Mouse (Mus musculus): ENCODE measurements around the gene Myo1b. TPM values are rescaled to one million over a fixed set of nuclear protein-coding genes. Genes with fewer than 3 reads are reported as not detected.

The Myo1b gene
- polyA plus RNA-seq, 1 experiment from 2014 or later, result 69.9 TPM

DNA sequence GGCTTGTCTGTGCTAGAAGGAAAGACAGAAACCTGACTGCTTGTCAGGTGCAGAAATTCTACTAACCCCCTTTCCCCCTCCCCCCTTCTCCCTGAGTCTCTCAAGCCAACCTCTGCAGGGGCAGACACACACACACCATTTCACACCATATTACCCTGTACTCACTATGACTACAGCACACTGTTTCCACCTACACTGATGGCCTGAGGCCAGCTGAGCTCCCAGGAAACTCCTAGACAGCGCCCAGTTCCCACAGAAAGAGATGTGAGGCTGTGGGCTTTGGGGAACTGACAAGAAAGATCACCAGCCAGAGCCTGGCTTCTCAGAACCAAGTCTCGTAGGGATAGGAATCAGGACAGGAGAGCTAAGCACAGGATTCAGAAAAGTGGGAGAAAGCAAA lies 6.7 kb downstream of the Myo1b start:
- 0 out of 2 replicates have a peak, but pooled peaks cover 3% of the 10 kb centered on the region for H3K36me3 ChIP-seq (ENCODE audit: control insufficient read depth, insufficient read depth, low read length)
- WGBS, result 80% methylated on average over 2 of the region's 2 CpGs
- H3K9ac ChIP-seq (ENCODE audit: low read length), result no peak overlapping the region
- DNase-seq (ENCODE audit: low spot score) (no peak), ATAC-seq (replicated peaks; ENCODE audit: low FRiP score, low TSS enrichment, low read depth) (no peak)
- H3K4me1 ChIP-seq (replicated peaks; ENCODE audit: control insufficient read depth, insufficient read depth, low read length), result peaks cover 41% of the 10 kb centered on the region
- H3K4me3 ChIP-seq (ENCODE audit: low read depth, low read length), result no peak overlapping the region
- no peak overlapping the region for H3K27ac ChIP-seq (ENCODE audit: low read depth)
- H3K9me3 ChIP-seq (ENCODE audit: control insufficient read depth, low read length), result no peaks in the 10 kb centered on the region
- H3K4me2 ChIP-seq (ENCODE audit: low read length), result no peak overlapping the region
- no peaks in the 10 kb centered on the region for H3K27me3 ChIP-seq (replicated peaks; ENCODE audit: control insufficient read depth, insufficient read depth, low read length)

DNA sequence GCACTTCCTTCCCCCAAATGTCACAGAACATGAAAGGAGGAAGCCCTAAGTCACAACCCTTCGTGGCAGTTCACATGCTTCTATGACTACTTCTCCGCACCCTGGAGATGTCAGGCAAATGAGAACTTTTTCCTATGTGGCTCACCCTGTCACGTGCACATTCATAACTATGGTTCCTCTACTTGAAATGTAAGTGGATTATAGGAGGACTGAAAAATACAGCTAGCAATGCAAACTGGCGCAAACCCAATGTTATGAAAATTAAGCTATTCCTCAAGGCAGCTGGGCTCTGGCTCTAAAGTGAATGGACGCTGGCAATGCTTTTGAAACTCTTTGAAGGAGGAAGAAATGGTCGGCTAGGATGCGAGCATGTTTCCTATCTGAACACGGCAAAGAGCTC lies 8.1 kb downstream of the Myo1b start:
- Histone ChIP-seq H3K4me2 (ENCODE audit: low read length) (no peak overlapping the region), H3K27ac (ENCODE audit: low read depth) (no peak overlapping the region), H3K9me3 (ENCODE audit: control insufficient read depth, low read length) (no peaks in the 10 kb centered on the region), H3K4me3 (ENCODE audit: low read depth, low read length) (no peak overlapping the region), H3K9ac (ENCODE audit: low read length) (no peak overlapping the region), H3K4me1 (replicated peaks; ENCODE audit: control insufficient read depth, insufficient read depth, low read length) (peaks cover 30% of the 10 kb centered on the region), H3K27me3 (replicated peaks; ENCODE audit: control insufficient read depth, insufficient read depth, low read length) (no peaks in the 10 kb centered on the region), H3K36me3 (ENCODE audit: control insufficient read depth, insufficient read depth, low read length) (0 out of 2 replicates have a peak, but pooled peaks cover 3% of the 10 kb centered on the region)
- DNase-seq (ENCODE audit: low spot score) (no peak), ATAC-seq (replicated peaks; ENCODE audit: low FRiP score, low TSS enrichment, low read depth) (no peak)
- 43% methylated on average over 8 of the region's 8 CpGs for WGBS

DNA sequence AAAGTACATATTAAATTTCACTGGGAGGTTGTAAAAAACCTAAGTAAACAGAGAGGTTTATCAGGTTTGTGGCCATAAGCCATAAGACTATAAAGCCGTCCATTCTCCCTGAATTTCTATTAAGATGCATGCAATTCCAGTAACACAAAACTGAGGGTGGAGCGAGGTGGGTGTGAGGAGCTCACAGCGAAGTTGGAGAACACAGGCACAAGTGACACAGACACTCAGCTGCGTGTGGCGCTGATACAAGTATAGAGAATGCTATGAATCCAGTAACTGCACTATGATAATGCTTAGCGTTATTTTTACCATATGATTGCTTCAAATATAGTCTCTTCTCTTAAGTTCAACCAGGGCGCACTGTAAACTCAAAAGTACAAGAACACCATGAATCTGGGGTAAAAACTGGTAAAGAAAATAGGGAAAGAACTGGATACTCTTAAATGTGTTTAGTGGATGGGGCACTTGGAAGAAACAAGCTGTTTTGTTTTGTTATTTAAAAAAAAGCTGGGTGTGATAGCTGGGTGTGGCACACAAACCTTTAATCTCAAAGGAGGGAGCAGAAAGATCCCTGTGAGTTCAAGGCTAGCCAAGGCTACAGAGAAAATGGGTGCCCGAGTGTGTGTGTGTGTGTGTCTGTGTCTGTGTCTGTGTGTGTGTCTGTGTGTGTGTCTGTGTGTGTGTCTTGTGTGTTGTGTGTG lies 9.5 kb downstream of the Myo1b start:
- ATAC-seq (replicated peaks; ENCODE audit: low FRiP score, low TSS enrichment, low read depth) (no peak), DNase-seq (ENCODE audit: low spot score) (no peak)
- Histone ChIP-seq H3K4me1 (replicated peaks; ENCODE audit: control insufficient read depth, insufficient read depth, low read length) (peaks cover 30% of the 10 kb centered on the region), H3K9ac (ENCODE audit: low read length) (no peak overlapping the region), H3K4me3 (ENCODE audit: low read depth, low read length) (no peak overlapping the region), H3K9me3 (ENCODE audit: control insufficient read depth, low read length) (no peaks in the 10 kb centered on the region), H3K36me3 (ENCODE audit: control insufficient read depth, insufficient read depth, low read length) (0 out of 2 replicates have a peak, but pooled peaks cover 3% of the 10 kb centered on the region), H3K27me3 (replicated peaks; ENCODE audit: control insufficient read depth, insufficient read depth, low read length) (no peaks in the 10 kb centered on the region), H3K27ac (ENCODE audit: low read depth) (no peak overlapping the region), H3K4me2 (ENCODE audit: low read length) (no peak overlapping the region)
- 78% methylated on average over 8 of the region's 8 CpGs for WGBS

DNA sequence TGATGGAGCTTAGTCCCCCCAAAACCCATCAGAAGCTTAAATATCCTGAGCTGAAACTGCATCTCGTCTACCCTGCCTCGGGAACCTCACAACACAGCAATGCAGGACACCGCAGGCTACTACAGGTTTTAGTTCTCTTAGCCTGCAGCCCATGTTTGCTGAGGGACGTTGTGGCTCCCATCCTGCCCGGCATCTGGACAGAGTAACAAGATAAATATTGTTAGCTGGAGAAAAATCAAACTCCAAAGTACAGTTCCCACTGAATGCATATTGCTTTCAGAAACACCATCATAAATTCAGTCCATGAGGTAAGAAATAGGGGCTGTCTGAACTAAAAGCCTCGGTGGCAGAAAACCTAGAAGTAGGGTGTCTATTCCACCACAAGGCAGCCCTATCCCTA lies 10.8 kb downstream of the Myo1b start:
- no peaks in the 10 kb centered on the region for H3K9me3 ChIP-seq (ENCODE audit: control insufficient read depth, low read length)
- H3K4me1 ChIP-seq (replicated peaks; ENCODE audit: control insufficient read depth, insufficient read depth, low read length), result peaks cover 30% of the 10 kb centered on the region
- no peak for ATAC-seq (replicated peaks; ENCODE audit: low FRiP score, low TSS enrichment, low read depth)
- H3K4me2 ChIP-seq (ENCODE audit: low read length), result no peak overlapping the region
- DNase-seq (ENCODE audit: low spot score), result no peak
- H3K27ac ChIP-seq (ENCODE audit: low read depth), result no peak overlapping the region
- no peaks in the 10 kb centered on the region for H3K36me3 ChIP-seq (ENCODE audit: control insufficient read depth, insufficient read depth, low read length)
- H3K27me3 ChIP-seq (replicated peaks; ENCODE audit: control insufficient read depth, insufficient read depth, low read length), result no peaks in the 10 kb centered on the region
- WGBS, result 68% methylated on average over 6 of the region's 6 CpGs
- no peak overlapping the region for H3K4me3 ChIP-seq (ENCODE audit: low read depth, low read length)
- H3K9ac ChIP-seq (ENCODE audit: low read length), result no peak overlapping the region

DNA sequence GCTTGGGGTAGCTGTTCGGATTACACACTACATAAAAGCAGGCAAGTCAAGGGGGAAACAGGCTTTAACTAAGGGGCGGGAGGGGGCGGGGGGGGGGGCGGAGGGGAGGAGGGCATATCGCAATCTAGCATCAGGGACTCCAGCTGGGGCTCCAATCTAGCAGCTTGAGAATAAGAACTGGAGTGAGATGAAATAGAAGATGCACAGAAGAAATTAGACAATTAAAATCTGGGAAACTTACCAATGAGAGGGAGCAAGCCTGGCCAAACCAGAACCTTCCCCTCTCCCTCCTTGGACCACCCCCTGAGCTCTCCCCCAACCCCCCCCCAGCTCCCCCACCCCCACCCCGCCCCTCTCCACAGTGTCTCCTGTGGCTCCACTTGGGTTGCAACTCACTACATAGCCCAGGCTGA lies 18.7 kb downstream of the Myo1b start:
- DNase-seq (ENCODE audit: low spot score) (no peak), ATAC-seq (replicated peaks; ENCODE audit: low FRiP score, low TSS enrichment, low read depth) (no peak)
- no peaks in the 10 kb centered on the region for H3K27me3 ChIP-seq (replicated peaks; ENCODE audit: control insufficient read depth, insufficient read depth, low read length)
- H3K4me2 ChIP-seq (ENCODE audit: low read length), result no peak overlapping the region
- H3K9me3 ChIP-seq (ENCODE audit: control insufficient read depth, low read length), result no peaks in the 10 kb centered on the region
- H3K36me3 ChIP-seq (ENCODE audit: control insufficient read depth, insufficient read depth, low read length), result no peaks in the 10 kb centered on the region
- WGBS, result 46% methylated on average over 5 of the region's 6 CpGs
- no peak overlapping the region for H3K27ac ChIP-seq (ENCODE audit: low read depth)
- no peak overlapping the region for H3K9ac ChIP-seq (ENCODE audit: low read length)
- peaks cover 24% of the 10 kb centered on the region for H3K4me1 ChIP-seq (replicated peaks; ENCODE audit: control insufficient read depth, insufficient read depth, low read length)
- no peak overlapping the region for H3K4me3 ChIP-seq (ENCODE audit: low read depth, low read length)

DNA sequence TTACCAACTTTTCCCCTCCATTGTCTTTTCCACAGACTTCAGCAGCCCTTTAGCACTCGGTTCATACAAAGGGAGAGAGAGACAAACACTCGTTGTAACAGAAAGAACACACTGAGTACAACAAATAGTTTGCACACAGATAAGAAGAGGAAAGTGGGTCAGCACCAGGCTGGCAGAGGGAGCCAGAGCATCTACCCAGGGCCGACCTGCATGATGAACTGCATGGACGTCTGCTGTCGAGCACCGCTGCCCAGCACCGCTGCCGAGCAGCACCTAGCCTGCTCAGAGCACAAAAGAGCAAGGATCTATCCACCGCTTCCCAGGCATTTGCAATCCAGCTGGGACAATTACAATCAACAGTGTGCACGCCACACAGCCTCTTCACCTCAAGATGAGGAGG lies 19.9 kb downstream of the Myo1b start:
- Histone ChIP-seq H3K36me3 (ENCODE audit: control insufficient read depth, insufficient read depth, low read length) (no peaks in the 10 kb centered on the region), H3K4me3 (ENCODE audit: low read depth, low read length) (no peak overlapping the region), H3K9ac (ENCODE audit: low read length) (no peak overlapping the region), H3K9me3 (ENCODE audit: control insufficient read depth, low read length) (no peaks in the 10 kb centered on the region), H3K4me2 (ENCODE audit: low read length) (no peak overlapping the region), H3K27ac (ENCODE audit: low read depth) (no peak overlapping the region), H3K4me1 (replicated peaks; ENCODE audit: control insufficient read depth, insufficient read depth, low read length) (peaks cover 30% of the 10 kb centered on the region), H3K27me3 (replicated peaks; ENCODE audit: control insufficient read depth, insufficient read depth, low read length) (no peaks in the 10 kb centered on the region)
- WGBS, result 50% methylated on average over 10 of the region's 10 CpGs
- no peak for DNase-seq (ENCODE audit: low spot score)
- no peak for ATAC-seq (replicated peaks; ENCODE audit: low FRiP score, low TSS enrichment, low read depth)

DNA sequence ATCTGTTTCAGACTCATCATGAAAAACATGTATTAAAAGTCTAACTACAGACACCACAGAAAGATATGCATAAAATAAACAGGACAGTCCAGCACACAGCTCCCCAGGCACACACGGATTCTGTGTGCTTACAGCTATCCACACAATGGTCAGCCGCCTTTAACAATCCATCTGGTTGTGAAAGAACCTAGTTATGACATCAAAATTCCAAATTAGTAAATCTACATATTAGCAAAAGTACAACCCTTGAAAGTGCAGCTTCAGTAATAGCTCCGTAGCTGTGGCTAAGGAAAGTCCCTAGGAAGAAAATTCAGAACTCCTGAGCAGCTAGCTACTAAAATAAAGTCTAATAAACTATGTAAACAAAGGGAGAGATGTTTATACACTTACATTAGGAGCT lies 21.1 kb downstream of the Myo1b start:
- Histone ChIP-seq H3K4me3 (ENCODE audit: low read depth, low read length) (no peak overlapping the region), H3K4me1 (replicated peaks; ENCODE audit: control insufficient read depth, insufficient read depth, low read length) (peaks cover 38% of the 10 kb centered on the region), H3K27me3 (replicated peaks; ENCODE audit: control insufficient read depth, insufficient read depth, low read length) (no peaks in the 10 kb centered on the region), H3K36me3 (ENCODE audit: control insufficient read depth, insufficient read depth, low read length) (no peaks in the 10 kb centered on the region), H3K4me2 (ENCODE audit: low read length) (no peak overlapping the region; the same call in 1 of the 2 replicates), H3K9me3 (ENCODE audit: control insufficient read depth, low read length) (no peaks in the 10 kb centered on the region), H3K27ac (ENCODE audit: low read depth) (no peak overlapping the region), H3K9ac (ENCODE audit: low read length) (no peak overlapping the region)
- WGBS, result 25% methylated on average over 3 of the region's 3 CpGs
- ATAC-seq (replicated peaks; ENCODE audit: low FRiP score, low TSS enrichment, low read depth) (no peak), DNase-seq (ENCODE audit: low spot score) (no peak)

DNA sequence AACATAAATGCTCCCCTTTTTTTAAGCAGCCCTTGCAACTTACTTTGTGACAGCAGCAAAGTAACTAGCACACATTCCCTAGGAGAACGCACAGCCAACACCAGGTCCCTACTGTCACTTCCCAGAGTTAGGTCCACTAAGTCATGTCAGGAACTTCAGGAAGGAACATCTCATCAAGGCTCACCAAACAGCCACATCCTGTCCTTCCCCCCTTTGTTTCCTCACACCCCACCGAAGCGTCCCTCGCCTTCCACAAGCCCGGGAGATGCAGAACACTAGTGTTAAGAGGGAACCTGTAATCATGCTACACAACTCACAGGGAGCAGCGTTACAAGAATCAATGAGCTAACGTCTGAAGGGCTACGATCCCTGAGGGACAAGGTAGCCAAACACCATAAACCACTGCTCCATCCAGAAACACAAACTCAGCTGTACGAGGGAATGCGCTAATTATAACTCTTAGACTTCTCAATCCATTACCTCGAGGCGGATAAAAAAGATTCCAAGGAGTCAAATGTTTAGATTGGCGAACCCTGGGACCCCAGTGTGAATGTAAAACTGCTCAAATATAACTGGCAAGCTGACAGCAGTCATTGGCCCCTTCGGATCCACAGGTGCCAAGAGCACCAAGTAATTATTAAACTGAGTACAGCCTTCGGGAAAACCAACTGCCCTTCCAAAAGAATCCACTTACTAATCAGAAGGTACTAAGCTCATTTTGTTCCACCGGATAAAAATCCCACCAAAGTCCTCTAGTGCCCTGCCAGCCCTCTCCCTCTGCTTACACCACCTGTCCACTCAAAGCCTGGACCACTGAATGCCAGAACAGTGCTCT lies 22.1 kb downstream of the Myo1b start:
- no peak overlapping the region for H3K27ac ChIP-seq (ENCODE audit: low read depth)
- H3K27me3 ChIP-seq (replicated peaks; ENCODE audit: control insufficient read depth, insufficient read depth, low read length), result no peaks in the 10 kb centered on the region
- no peaks in the 10 kb centered on the region for H3K9me3 ChIP-seq (ENCODE audit: control insufficient read depth, low read length)
- DNase-seq (ENCODE audit: low spot score) (no peak), ATAC-seq (replicated peaks; ENCODE audit: low FRiP score, low TSS enrichment, low read depth) (no peak)
- 58% methylated on average over 16 of the region's 16 CpGs for WGBS
- H3K4me3 ChIP-seq (ENCODE audit: low read depth, low read length), result no peak overlapping the region
- H3K36me3 ChIP-seq (ENCODE audit: control insufficient read depth, insufficient read depth, low read length), result no peaks in the 10 kb centered on the region
- H3K4me2 ChIP-seq (ENCODE audit: low read length), result no peak overlapping the region
- H3K4me1 ChIP-seq (replicated peaks; ENCODE audit: control insufficient read depth, insufficient read depth, low read length), result peaks cover 38% of the 10 kb centered on the region
- no peak overlapping the region for H3K9ac ChIP-seq (ENCODE audit: low read length)
